Mouse (Mus musculus) myocyte (in vitro differentiated cells): ENCODE data around the gene Cep55.

ENCODE experiments used
- CEBPB ChIP-seq: IDR thresholded peaks from 2 replicates; pipeline ENCODE4 v1.6.1; 2011; ENCODE audit warnings: mild to moderate bottlenecking, moderate library complexity; ENCODE audit not compliant: poor library complexity, insufficient read depth, severe bottlenecking
- E2F4 ChIP-seq: IDR thresholded peaks from one replicate; pipeline ENCODE4 v1.6.1; 2011; ENCODE audit warnings: mild to moderate bottlenecking, control low read depth, moderate library complexity; ENCODE audit not compliant: insufficient read depth
- MAX ChIP-seq: IDR thresholded peaks from one replicate; pipeline ENCODE4 v1.6.1; 2011; ENCODE audit warnings: low read depth, mild to moderate bottlenecking, control low read depth
- MYOD1 ChIP-seq, 3 experiments: IDR thresholded peaks; one replicate each; pipeline ENCODE4 v1.6.1; 2011; ENCODE audit warnings: control low read depth in 2 of 3, low read depth in 2 of 3, mild to moderate bottlenecking in 2 of 3, moderate library complexity in 1 of 3; ENCODE audit not compliant: insufficient read length in 2 of 3, control insufficient read depth in 1 of 3
- MYOG ChIP-seq, 3 experiments: IDR thresholded peaks; one replicate each; pipeline ENCODE4 v1.6.1; 2011; ENCODE audit warnings: control low read depth in 2 of 3, low read depth in 2 of 3, mild to moderate bottlenecking in 2 of 3; ENCODE audit not compliant: insufficient read length in 2 of 3, control insufficient read depth in 1 of 3, insufficient read depth in 1 of 3
- POLR2A ChIP-seq: IDR thresholded peaks from one replicate; pipeline ENCODE4 v1.6.1; 2011; ENCODE audit warnings: low read depth, mild to moderate bottlenecking, control low read depth, moderate library complexity; ENCODE audit not compliant: insufficient read length
- POLR2AphosphoS2 ChIP-seq: IDR thresholded peaks from one replicate; pipeline ENCODE4 v1.6.1; 2011; ENCODE audit warnings: low read depth, control low read depth; ENCODE audit not compliant: insufficient read length
- REST ChIP-seq: IDR thresholded peaks from one replicate; pipeline ENCODE4 v1.6.1; 2011; ENCODE audit warnings: mild to moderate bottlenecking, control low read depth, moderate library complexity; ENCODE audit not compliant: insufficient read depth, insufficient read length
- SRF ChIP-seq: IDR thresholded peaks from one replicate; pipeline ENCODE4 v1.6.1; 2011; ENCODE audit warnings: low read depth; ENCODE audit not compliant: control insufficient read depth, insufficient read length
- TCF12 ChIP-seq: IDR thresholded peaks from one replicate; pipeline ENCODE4 v1.6.1; 2011; ENCODE audit warnings: mild to moderate bottlenecking, control low read depth; ENCODE audit not compliant: poor library complexity, insufficient read depth, severe bottlenecking
- TCF3 ChIP-seq: IDR thresholded peaks from one replicate; pipeline ENCODE4 v1.6.1; 2011; ENCODE audit warnings: low read depth, control low read depth; ENCODE audit not compliant: insufficient read length
- USF1 ChIP-seq: IDR thresholded peaks from one replicate; pipeline ENCODE4 v1.6.1; 2011; ENCODE audit warnings: low read depth, mild to moderate bottlenecking, control low read depth, moderate library complexity

DNA sequence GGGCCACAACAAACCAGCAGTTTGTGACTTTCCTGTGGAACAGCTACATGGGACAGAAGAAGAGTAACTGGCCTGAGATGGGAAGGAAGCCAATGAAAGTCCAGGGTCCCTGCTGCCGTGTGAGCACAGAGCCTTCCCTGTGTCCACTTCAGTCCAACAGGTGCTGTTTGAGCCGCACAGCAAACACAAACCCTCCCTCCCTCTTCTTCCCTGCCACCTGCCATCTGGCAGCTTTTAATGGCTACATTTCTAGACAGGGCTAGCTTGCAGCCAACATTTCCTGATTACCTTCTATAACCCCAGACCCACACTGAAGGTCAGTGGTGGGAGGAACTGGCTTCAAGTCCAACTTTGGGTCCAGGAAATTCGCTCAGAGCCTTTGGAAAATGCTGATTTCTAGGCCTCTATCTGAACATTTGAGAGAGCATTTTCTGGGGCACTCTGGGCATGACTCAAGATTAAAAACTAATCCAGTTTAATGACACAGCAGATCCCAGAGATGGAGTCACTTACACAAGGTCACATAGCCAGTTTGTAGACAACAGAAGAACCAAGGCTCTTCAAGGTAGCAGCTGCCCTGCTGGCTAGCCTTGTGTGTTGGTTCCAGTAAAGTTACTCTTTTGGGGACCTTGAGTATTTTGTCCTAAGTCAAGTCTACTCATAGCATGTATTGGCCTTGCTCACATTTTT lies 23.2 kb downstream of the Cep55 start:
- no peak for TF ChIP-seq E2F4
- TF ChIP-seq SRF = no peak
- no peak for TF ChIP-seq POLR2A
- TF ChIP-seq MAX = no peak
- TF ChIP-seq TCF12 = no peak
- TF ChIP-seq REST = no peak
- TF ChIP-seq USF1 = no peak
- peak in 2 of 3 experiments; percentile 59 to 63 for TF ChIP-seq MYOD1 (IDR thresholded peaks at IDR 0.05; ENCODE audit: control insufficient read depth in 1 of 3, insufficient read length in 2 of 3, low read depth in 2 of 3)
- no peak for TF ChIP-seq POLR2AphosphoS2
- TF ChIP-seq MYOG (IDR thresholded peaks at IDR 0.05; ENCODE audit: control insufficient read depth in 1 of 3, insufficient read depth in 1 of 3, insufficient read length in 2 of 3, low read depth in 2 of 3) = peak in 2 of 3 experiments; percentile 4 to 62
- TF ChIP-seq TCF3 = no peak
- TF ChIP-seq CEBPB = no peak
